Mouse (Mus musculus): ENCODE measurements around the gene Olfr160. TPM values are rescaled to one million over a fixed set of nuclear protein-coding genes. Genes with fewer than 3 reads are reported as not detected.

Olfr160 gene
- polyA plus RNA-seq, 1 experiment from 2014 or later: not detected

- Histone ChIP-seq H3K4me1 (ENCODE audit: control insufficient read depth, insufficient read depth, low read length) (no peaks in the 10 kb centered on the region), H3K36me3 (ENCODE audit: control insufficient read depth, insufficient read depth) (no peaks in the 10 kb centered on the region), H3K4me2 (ENCODE audit: low read depth, low read length) (no peak overlapping the region), H3K27me3 (ENCODE audit: control insufficient read depth, insufficient read depth, low read length) (no peaks in the 10 kb centered on the region), H3K4me3 (ENCODE audit: low read length) (no peak overlapping the region), H3K9ac (ENCODE audit: low read length) (no peak overlapping the region), H3K27ac (ENCODE audit: low read length) (no peak overlapping the region), H3K9me3 (replicated peaks; ENCODE audit: control insufficient read depth, low read length) (no peaks in the 10 kb centered on the region)
- no peak for ATAC-seq (replicated peaks; ENCODE audit: extremely low read depth, insufficient read depth, low FRiP score)
- 35% methylated on average over 3 of the region's 3 CpGs for WGBS
Observed at GRCm38 (mm10) chr9:37687941-37688303, 28.1 kb downstream of the Olfr160 start.

DNA sequence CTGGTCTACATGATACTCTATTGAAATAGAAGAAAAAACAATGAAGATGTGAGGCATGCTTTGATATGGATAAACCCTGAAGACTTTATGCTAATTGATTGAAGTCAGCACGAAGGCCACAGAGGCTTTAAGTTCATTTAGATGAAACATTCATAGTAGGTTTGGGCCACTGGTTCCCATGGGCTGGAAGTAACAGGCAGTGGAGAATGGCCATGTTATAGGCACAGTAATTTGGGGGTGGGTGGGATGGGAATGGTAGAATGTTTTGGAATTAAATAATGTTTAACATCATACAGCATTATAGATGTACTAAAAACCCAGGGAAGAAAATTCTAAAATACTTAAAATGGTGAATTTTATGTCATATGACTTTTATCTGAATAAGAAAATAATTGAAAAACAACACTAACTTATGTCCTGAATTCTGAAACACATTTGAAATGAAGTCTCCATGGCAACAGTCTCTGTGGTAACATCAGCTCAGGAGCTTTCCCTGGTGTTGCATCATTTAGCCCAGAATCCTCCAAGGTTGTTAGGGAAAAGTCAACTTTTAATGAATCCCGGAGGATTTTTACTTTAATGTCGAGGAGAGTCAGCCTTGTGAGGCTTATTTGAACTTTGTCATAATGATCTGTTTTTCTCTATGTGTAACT is 28.6 kb downstream of the Olfr160 start:
- H3K4me3 ChIP-seq (ENCODE audit: low read length): no peak overlapping the region
- no peaks in the 10 kb centered on the region for H3K36me3 ChIP-seq (ENCODE audit: control insufficient read depth, insufficient read depth)
- no peaks in the 10 kb centered on the region for H3K27me3 ChIP-seq (ENCODE audit: control insufficient read depth, insufficient read depth, low read length)
- WGBS: 82% methylated on average over 3 of the region's 3 CpGs
- no peak overlapping the region for H3K4me2 ChIP-seq (ENCODE audit: low read depth, low read length)
- no peaks in the 10 kb centered on the region for H3K9me3 ChIP-seq (replicated peaks; ENCODE audit: control insufficient read depth, low read length)
- no peak overlapping the region for H3K27ac ChIP-seq (ENCODE audit: low read length)
- no peak for ATAC-seq (replicated peaks; ENCODE audit: extremely low read depth, insufficient read depth, low FRiP score)
- H3K9ac ChIP-seq (ENCODE audit: low read length): no peak overlapping the region
- H3K4me1 ChIP-seq (ENCODE audit: control insufficient read depth, insufficient read depth, low read length): no peaks in the 10 kb centered on the region

DNA sequence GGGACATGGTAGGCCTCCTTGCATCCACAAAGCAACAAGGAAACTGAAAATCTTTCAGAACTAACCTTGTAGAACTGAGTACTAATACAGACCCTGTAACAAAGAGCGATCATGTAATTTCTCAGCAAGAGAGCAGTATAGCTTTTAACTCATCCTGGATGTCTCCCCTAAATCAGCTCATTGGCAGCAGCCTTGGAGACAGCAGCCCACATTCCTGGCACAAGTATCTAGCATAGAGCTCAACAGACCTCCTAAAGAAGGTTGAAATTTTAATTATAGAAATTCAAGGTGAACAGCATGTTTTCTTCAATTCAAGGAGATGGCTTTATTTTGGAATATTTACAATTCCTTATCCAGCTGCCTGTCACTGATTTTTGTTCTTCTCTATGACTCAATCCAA is 34.9 kb downstream of the Olfr160 start:
- Histone ChIP-seq H3K4me3 (ENCODE audit: low read length) (no peak overlapping the region), H3K9ac (ENCODE audit: low read length) (no peak overlapping the region), H3K9me3 (replicated peaks; ENCODE audit: control insufficient read depth, low read length) (no peaks in the 10 kb centered on the region), H3K27ac (ENCODE audit: low read length) (no peak overlapping the region), H3K36me3 (ENCODE audit: control insufficient read depth, insufficient read depth) (no peaks in the 10 kb centered on the region), H3K4me1 (ENCODE audit: control insufficient read depth, insufficient read depth, low read length) (no peaks in the 10 kb centered on the region), H3K27me3 (ENCODE audit: control insufficient read depth, insufficient read depth, low read length) (no peaks in the 10 kb centered on the region), H3K4me2 (ENCODE audit: low read depth, low read length) (no peak overlapping the region)
- no peak for ATAC-seq (replicated peaks; ENCODE audit: extremely low read depth, insufficient read depth, low FRiP score)
- 95% methylated on average over 1 of the region's 1 CpGs for WGBS

- H3K27ac ChIP-seq (ENCODE audit: low read length): no peak overlapping the region
- H3K27me3 ChIP-seq (ENCODE audit: control insufficient read depth, insufficient read depth, low read length): no peaks in the 10 kb centered on the region
- 68% methylated on average over 4 of the region's 4 CpGs for WGBS
- peaks cover 3% of the 10 kb centered on the region; the same call in 1 of the 2 replicates for H3K9me3 ChIP-seq (replicated peaks; ENCODE audit: control insufficient read depth, low read length)
- H3K36me3 ChIP-seq (ENCODE audit: control insufficient read depth, insufficient read depth): no peaks in the 10 kb centered on the region
- no peak overlapping the region for H3K4me2 ChIP-seq (ENCODE audit: low read depth, low read length)
- H3K4me1 ChIP-seq (ENCODE audit: control insufficient read depth, insufficient read depth, low read length): no peaks in the 10 kb centered on the region
- no peak for ATAC-seq (replicated peaks; ENCODE audit: extremely low read depth, insufficient read depth, low FRiP score)
- no peak overlapping the region for H3K9ac ChIP-seq (ENCODE audit: low read length)
- H3K4me3 ChIP-seq (ENCODE audit: low read length): no peak overlapping the region
Observed at GRCm38 (mm10) chr9:37675287-37675686, 40.8 kb downstream of the Olfr160 start.

DNA sequence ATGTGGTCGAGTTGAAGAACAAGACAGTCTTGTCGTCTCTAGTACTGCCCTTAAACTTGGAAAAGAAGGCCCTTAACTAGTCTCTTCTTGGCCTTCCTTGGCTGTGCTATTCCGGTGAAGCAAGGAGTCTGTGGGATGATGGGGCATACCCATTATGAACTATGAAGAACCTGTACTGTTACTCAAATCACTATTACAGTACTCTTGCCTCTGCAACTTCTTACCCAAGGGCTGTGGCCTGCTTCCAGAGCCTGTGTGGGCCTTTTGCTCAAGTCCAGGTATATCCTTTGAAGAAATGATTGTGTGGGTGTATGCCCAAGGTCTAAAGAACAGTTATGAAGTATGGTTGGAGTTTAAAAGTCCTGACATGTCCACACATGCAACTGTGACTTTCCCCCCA is 45.8 kb downstream of the Olfr160 start:
- Histone ChIP-seq H3K36me3 (ENCODE audit: control insufficient read depth, insufficient read depth) (no peaks in the 10 kb centered on the region), H3K27me3 (ENCODE audit: control insufficient read depth, insufficient read depth, low read length) (no peaks in the 10 kb centered on the region), H3K9ac (ENCODE audit: low read length) (no peak overlapping the region), H3K9me3 (replicated peaks; ENCODE audit: control insufficient read depth, low read length) (peaks cover 3% of the 10 kb centered on the region; the same call in 1 of the 2 replicates), H3K4me3 (ENCODE audit: low read length) (no peak overlapping the region), H3K4me2 (ENCODE audit: low read depth, low read length) (no peak overlapping the region), H3K27ac (ENCODE audit: low read length) (no peak overlapping the region), H3K4me1 (ENCODE audit: control insufficient read depth, insufficient read depth, low read length) (no peaks in the 10 kb centered on the region; the same call in 1 of the 2 replicates)
- 86% methylated on average over 3 of the region's 3 CpGs for WGBS
- ATAC-seq (replicated peaks; ENCODE audit: extremely low read depth, insufficient read depth, low FRiP score): no peak

GRCm38 (mm10) chr9:37669678-37670077 is 46.4 kb downstream of the Olfr160 start:
- no peaks in the 10 kb centered on the region; the same call in 1 of the 2 replicates for H3K4me1 ChIP-seq (ENCODE audit: control insufficient read depth, insufficient read depth, low read length)
- WGBS: 58% methylated on average over 4 of the region's 4 CpGs
- H3K4me2 ChIP-seq (ENCODE audit: low read depth, low read length): no peak overlapping the region
- H3K27ac ChIP-seq (ENCODE audit: low read length): no peak overlapping the region
- H3K36me3 ChIP-seq (ENCODE audit: control insufficient read depth, insufficient read depth): no peaks in the 10 kb centered on the region
- no peak overlapping the region for H3K4me3 ChIP-seq (ENCODE audit: low read length)
- peaks cover 3% of the 10 kb centered on the region; the same call in 1 of the 2 replicates for H3K9me3 ChIP-seq (replicated peaks; ENCODE audit: control insufficient read depth, low read length)
- no peaks in the 10 kb centered on the region for H3K27me3 ChIP-seq (ENCODE audit: control insufficient read depth, insufficient read depth, low read length)
- H3K9ac ChIP-seq (ENCODE audit: low read length): no peak overlapping the region
- ATAC-seq (replicated peaks; ENCODE audit: extremely low read depth, insufficient read depth, low FRiP score): no peak

DNA sequence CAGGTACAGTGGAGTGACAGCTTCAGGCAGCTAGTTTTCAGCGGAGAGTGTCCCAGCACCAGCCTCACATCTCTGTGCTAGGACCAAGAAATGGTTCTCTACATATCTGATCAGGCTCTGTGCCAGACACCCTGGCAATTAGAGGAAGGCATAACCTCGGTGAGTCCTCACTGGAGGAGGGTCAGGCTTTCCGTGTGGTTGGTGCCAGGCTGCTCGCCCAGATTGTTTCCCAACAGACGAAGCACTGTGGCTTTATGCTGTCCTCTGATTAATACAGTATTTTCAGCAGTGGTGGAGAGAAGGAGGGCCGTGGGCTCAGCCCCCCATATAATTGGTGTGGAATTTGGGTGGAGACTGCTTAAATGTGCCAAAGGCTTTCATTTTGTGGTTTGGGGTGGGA is 46.9 kb downstream of the Olfr160 start, which contains the start of gene Panx3:
TSS of gene Panx3 (minus strand) at position 121 of the 400 bp plus-strand sequence.
- 51% methylated on average over 6 of the region's 6 CpGs for WGBS
- Histone ChIP-seq H3K4me3 (ENCODE audit: low read length) (no peak within 1 kb of the TSS), H3K9ac (ENCODE audit: low read length) (no peak within 1 kb of the TSS), H3K4me1 (ENCODE audit: control insufficient read depth, insufficient read depth, low read length) (no peaks in the 10 kb centered on the region; the same call in 1 of the 2 replicates), H3K9me3 (replicated peaks; ENCODE audit: control insufficient read depth, low read length) (peaks cover 3% of the 10 kb centered on the region; the same call in 1 of the 2 replicates), H3K36me3 (ENCODE audit: control insufficient read depth, insufficient read depth) (no peaks in the 10 kb centered on the region), H3K4me2 (ENCODE audit: low read depth, low read length) (no peak within 1 kb of the TSS), H3K27ac (ENCODE audit: low read length) (no peak within 1 kb of the TSS), H3K27me3 (ENCODE audit: control insufficient read depth, insufficient read depth, low read length) (no peaks in the 10 kb centered on the region)
- no peak for ATAC-seq (replicated peaks; ENCODE audit: extremely low read depth, insufficient read depth, low FRiP score)

- H3K4me2 ChIP-seq (ENCODE audit: low read depth, low read length): no peak overlapping the region
- WGBS: 56% methylated on average over 7 of the region's 7 CpGs
- H3K4me3 ChIP-seq (ENCODE audit: low read length): no peak overlapping the region
- no peak for ATAC-seq (replicated peaks; ENCODE audit: extremely low read depth, insufficient read depth, low FRiP score)
- no peaks in the 10 kb centered on the region for H3K36me3 ChIP-seq (ENCODE audit: control insufficient read depth, insufficient read depth)
- no peaks in the 10 kb centered on the region for H3K27me3 ChIP-seq (ENCODE audit: control insufficient read depth, insufficient read depth, low read length)
- H3K9me3 ChIP-seq (replicated peaks; ENCODE audit: control insufficient read depth, low read length): no peaks in the 10 kb centered on the region
- no peak overlapping the region for H3K9ac ChIP-seq (ENCODE audit: low read length)
- no peaks in the 10 kb centered on the region; the same call in 1 of the 2 replicates for H3K4me1 ChIP-seq (ENCODE audit: control insufficient read depth, insufficient read depth, low read length)
- H3K27ac ChIP-seq (ENCODE audit: low read length): no peak overlapping the region
Observed at GRCm38 (mm10) chr9:37666045-37666444, 50.0 kb downstream of the Olfr160 start.

- WGBS: 43% methylated on average over 2 of the region's 2 CpGs
- no peaks in the 10 kb centered on the region for H3K36me3 ChIP-seq (ENCODE audit: control insufficient read depth, insufficient read depth)
Observed at GRCm38 (mm10) chr9:37664604-37665003, 51.4 kb downstream of the Olfr160 start.

More at GRCm38 (mm10) chr9:37664604-37665003, 51.4 kb downstream of the Olfr160 start:
- no peaks in the 10 kb centered on the region for H3K9me3 ChIP-seq (replicated peaks; ENCODE audit: control insufficient read depth, low read length)
- H3K4me1 ChIP-seq (ENCODE audit: control insufficient read depth, insufficient read depth, low read length): no peaks in the 10 kb centered on the region; the same call in 1 of the 2 replicates
- no peak overlapping the region for H3K4me2 ChIP-seq (ENCODE audit: low read depth, low read length)
- ATAC-seq (replicated peaks; ENCODE audit: extremely low read depth, insufficient read depth, low FRiP score): no peak
- H3K9ac ChIP-seq (ENCODE audit: low read length): no peak overlapping the region
- H3K4me3 ChIP-seq (ENCODE audit: low read length): no peak overlapping the region
- H3K27me3 ChIP-seq (ENCODE audit: control insufficient read depth, insufficient read depth, low read length): no peaks in the 10 kb centered on the region
- no peak overlapping the region for H3K27ac ChIP-seq (ENCODE audit: low read length)

Data from heart, embryonic 16.5 days (tissue).